Mouse (Mus musculus): ENCODE data around the gene Gm10260. TPM values are rescaled to one million over a fixed set of nuclear protein-coding genes. Genes with fewer than 3 reads are reported as not detected.

The Gm10260 gene
- 0.88 and 1.4 TPM in 2 replicates for polyA plus RNA-seq (2012; rRNA removed; ENCODE audit: low replicate concordance)

DNA sequence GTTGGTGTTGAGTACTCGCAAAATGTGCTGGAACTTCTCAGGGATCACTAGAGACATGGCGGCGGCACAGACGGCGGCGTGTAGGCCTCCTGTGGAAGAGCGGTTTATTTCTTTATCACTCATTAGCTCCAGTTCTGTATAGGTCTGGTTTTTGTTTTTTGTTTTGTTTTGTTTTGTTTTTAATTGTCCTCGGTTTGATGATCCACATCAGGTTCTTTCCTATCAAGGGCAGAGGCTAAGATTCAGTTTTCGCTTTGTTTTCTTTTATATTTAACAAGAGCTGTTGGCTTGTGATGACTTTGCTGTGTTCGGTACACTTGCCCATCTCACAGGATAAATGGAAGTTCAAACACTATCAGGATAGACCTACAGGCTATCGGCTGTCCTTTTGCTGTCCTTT, at the start of gene Gm10260:
TSS of gene Gm10260 (minus strand) at position 101 of the 400 bp plus-strand sequence.

All from duodenum, adult 2 months (tissue).